Mouse (Mus musculus) liver, embryonic 12.5 days (tissue): Measurements from ENCODE around the gene Gpx2. TPM values are rescaled to one million over a fixed set of nuclear protein-coding genes. Genes with fewer than 3 reads are reported as not detected.
A peak's percentile ranks its signal among the peaks of the same experiment; 100 is the strongest.

Source experiments
- ATAC-seq: fragments of 200-750 bp; cut with Nextera tagmentation; 2 replicates; pipeline ENCODE4 v1.8.0; 2017; ENCODE audit warnings: moderate number of reproducible peaks, mild to moderate bottlenecking, moderate library complexity
- H3K27ac ChIP-seq: fragments of 300-500 bp; sonication (generic); 2 replicates; pipeline ENCODE4 v1.5.1; 2016; ENCODE audit warnings: mild to moderate bottlenecking
- H3K27me3 ChIP-seq: fragments of 300-500 bp; sonication (generic); replicated peaks from 2 replicates; pipeline ENCODE4 v1.6.1; 2016; ENCODE audit warnings: mild to moderate bottlenecking, moderate library complexity
- H3K36me3 ChIP-seq: fragments of 300-500 bp; sonication (generic); 2 replicates; pipeline ENCODE4 v1.6.1; 2016; ENCODE audit warnings: mild to moderate bottlenecking, moderate library complexity
- H3K4me1 ChIP-seq: fragments of 300-500 bp; sonication (generic); 2 replicates; pipeline ENCODE4 v1.6.1; 2016
- H3K4me2 ChIP-seq: fragments of 300-500 bp; sonication (generic); 2 replicates; pipeline ENCODE4 v1.6.1; 2016; ENCODE audit warnings: mild to moderate bottlenecking, moderate library complexity
- H3K4me3 ChIP-seq: fragments of 300-500 bp; sonication (generic); 2 replicates; pipeline ENCODE4 v1.5.1; 2016; ENCODE audit warnings: mild to moderate bottlenecking, moderate library complexity
- H3K9ac ChIP-seq: fragments of 300-500 bp; sonication (generic); 2 replicates; pipeline ENCODE4 v1.6.1; 2016; ENCODE audit warnings: mild to moderate bottlenecking, moderate library complexity
- H3K9me3 ChIP-seq: fragments of 300-500 bp; sonication (generic); replicated peaks from 2 replicates; pipeline ENCODE4 v1.6.1; 2016; ENCODE audit warnings: mild to moderate bottlenecking, moderate library complexity
- WGBS: fragments of 180-500 bp; shearing (Covaris S2); methylation state at CpG from one replicate; pipeline ENCODE4 v1.1.7; 2016; ENCODE audit not compliant: insufficient replicate concordance; 5-methylcytosine and 5-hydroxymethylcytosine counted together
- polyA plus RNA-seq: library from polyadenylated mRNA; unstranded; fragments of >200 nt; fragmentation: Nextera tagmentation; extraction: Ambion mirVana; gene quantifications from 2 replicates; pipeline ENCODE4 v1.2.1, GENCODE M21; 2016

The Gpx2 gene
- polyA plus RNA-seq, 1 experiment from 2014 or later, result not detected

DNA sequence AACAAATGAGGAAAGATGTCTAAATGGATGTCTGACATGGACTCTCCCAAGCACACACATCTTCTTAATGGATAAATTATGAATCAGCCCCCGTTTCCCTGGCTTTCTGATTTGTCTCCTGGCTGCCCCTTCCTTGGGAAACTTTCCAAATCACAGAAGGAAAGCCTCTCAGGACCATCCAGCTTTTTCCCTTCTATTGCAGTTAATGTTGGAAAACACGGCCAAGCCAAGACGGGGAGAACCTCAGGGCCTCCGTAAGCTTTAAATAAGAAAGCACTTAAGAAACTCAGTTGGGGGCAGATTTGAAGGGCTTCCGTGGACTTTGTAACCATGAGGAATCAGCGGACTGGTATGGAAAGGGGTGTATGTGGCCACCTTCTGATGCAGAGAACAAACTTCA, 24.5 kb upstream of the Gpx2 start:
- Histone ChIP-seq H3K36me3 (no peaks in the 10 kb centered on the region), H3K9ac (no peak overlapping the region), H3K27me3 (peaks cover 94% of the 10 kb centered on the region), H3K9me3 (no peaks in the 10 kb centered on the region), H3K4me2 (no peak overlapping the region), H3K4me3 (no peak overlapping the region), H3K4me1 (peaks cover 12% of the 10 kb centered on the region; the same call in 1 of the 2 replicates), H3K27ac (no peak overlapping the region)
- WGBS, result 60% methylated on average over 6 of the region's 6 CpGs
- ATAC-seq, result no peak

DNA sequence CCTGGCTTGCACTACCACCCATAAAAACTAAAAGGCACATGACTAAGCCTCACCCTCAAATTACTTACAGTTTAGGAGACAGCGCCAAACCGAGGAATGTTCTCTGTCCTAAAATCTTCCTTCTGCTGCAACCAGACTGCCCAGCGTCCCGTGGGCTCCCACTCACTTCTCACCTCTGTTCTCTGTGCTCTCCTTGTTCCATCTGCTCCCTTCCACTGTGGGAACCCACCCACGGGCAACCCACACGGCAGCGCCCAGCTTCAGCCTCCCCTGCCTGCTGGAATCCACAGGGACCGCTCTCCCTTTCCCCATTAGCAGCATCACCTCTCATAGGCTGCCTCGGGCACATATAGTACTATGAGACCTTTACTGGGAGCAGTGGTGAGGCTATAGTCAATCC, 23.6 kb upstream of the Gpx2 start:
- Histone ChIP-seq H3K9me3 (no peaks in the 10 kb centered on the region), H3K4me2 (no peak overlapping the region), H3K27me3 (peaks cover 90% of the 10 kb centered on the region), H3K4me3 (no peak overlapping the region), H3K27ac (no peak overlapping the region), H3K4me1 (peaks cover 12% of the 10 kb centered on the region; the same call in 1 of the 2 replicates), H3K36me3 (no peaks in the 10 kb centered on the region), H3K9ac (no peak overlapping the region)
- 64% methylated on average over 9 of the region's 9 CpGs for WGBS
- ATAC-seq, result no peak

DNA sequence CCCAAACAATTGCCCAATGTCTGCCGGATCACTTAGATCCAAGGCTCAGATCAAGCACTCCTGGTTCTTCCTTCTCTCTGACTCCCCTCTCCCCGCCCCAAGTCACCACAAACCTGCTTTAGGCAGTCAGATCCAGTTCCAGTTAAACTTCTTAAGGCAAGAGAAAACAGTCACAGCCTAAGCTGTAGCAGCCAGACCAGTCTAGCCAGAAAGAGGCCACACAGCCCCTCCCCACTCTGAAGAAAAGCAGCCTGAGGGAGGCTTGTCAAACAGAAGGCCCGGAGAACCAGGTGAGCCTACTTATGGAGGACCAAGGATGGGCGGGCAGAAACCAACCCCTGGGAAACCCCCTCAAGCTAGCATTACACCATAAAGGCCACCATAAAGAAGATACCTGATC, 22.8 kb upstream of the Gpx2 start:
- Histone ChIP-seq H3K9ac (no peak overlapping the region), H3K27ac (no peak overlapping the region), H3K4me3 (no peak overlapping the region), H3K36me3 (no peaks in the 10 kb centered on the region), H3K9me3 (no peaks in the 10 kb centered on the region), H3K27me3 (peaks cover 82% of the 10 kb centered on the region), H3K4me2 (no peak overlapping the region), H3K4me1 (peaks cover 12% of the 10 kb centered on the region; the same call in 1 of the 2 replicates)
- no peak for ATAC-seq
- WGBS, result 49% methylated on average over 4 of the region's 4 CpGs

DNA sequence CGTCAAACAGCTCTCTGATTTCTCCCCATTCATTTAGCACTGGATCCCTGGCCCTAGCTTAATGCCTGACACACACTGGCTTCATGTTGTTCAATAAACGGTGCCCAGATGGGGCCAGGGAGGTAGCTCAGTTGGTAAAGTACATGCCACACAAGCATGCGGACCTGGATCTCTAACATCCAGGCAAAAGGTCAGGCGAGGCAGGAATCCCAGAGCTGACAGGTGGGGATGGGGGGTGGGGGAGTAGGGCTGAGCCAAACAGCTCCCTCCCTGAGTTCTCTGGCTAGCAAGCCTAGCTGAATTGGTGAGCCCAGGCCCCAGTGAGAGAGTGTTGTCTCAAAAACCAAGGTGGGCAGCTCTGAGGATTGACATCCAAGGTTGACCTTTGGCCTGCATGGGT, 21.8 kb upstream of the Gpx2 start:
- H3K4me2 ChIP-seq, result no peak overlapping the region
- H3K4me3 ChIP-seq, result no peak overlapping the region
- no peak for ATAC-seq
- H3K36me3 ChIP-seq, result no peaks in the 10 kb centered on the region
- H3K9me3 ChIP-seq, result no peaks in the 10 kb centered on the region
- H3K27ac ChIP-seq, result no peak overlapping the region
- H3K27me3 ChIP-seq, result peaks cover 72% of the 10 kb centered on the region
- peaks cover 6% of the 10 kb centered on the region; the same call in 1 of the 2 replicates for H3K4me1 ChIP-seq
- no peak overlapping the region for H3K9ac ChIP-seq
- WGBS, result 49% methylated on average over 4 of the region's 4 CpGs

DNA sequence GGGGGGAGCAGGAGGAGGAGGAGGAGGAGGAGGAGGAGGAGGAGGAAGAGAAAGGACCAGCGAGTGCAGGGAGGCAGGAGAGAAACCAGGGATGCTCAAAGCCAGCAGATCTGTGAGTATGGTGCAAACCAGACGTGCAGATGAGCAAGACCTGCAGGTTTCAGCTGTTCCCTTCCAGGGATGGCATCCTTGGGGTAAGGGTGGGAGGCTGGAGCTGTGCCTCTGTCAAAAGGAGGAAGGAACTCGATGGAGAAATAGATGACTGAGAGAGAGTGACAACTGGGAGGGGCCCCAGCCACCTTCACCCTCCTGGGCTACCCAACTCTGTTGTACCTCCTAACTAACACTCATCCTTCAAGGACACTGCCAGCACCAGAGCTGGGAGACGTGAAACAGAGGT, 21.4 kb upstream of the Gpx2 start:
- no peak for ATAC-seq
- Histone ChIP-seq H3K4me3 (no peak overlapping the region), H3K4me1 (peaks cover under 1% of the 10 kb centered on the region; the same call in 1 of the 2 replicates), H3K4me2 (no peak overlapping the region), H3K9ac (no peak overlapping the region), H3K36me3 (no peaks in the 10 kb centered on the region), H3K9me3 (no peaks in the 10 kb centered on the region), H3K27ac (no peak overlapping the region), H3K27me3 (peaks cover 68% of the 10 kb centered on the region)
- WGBS, result 27% methylated on average over 4 of the region's 4 CpGs

DNA sequence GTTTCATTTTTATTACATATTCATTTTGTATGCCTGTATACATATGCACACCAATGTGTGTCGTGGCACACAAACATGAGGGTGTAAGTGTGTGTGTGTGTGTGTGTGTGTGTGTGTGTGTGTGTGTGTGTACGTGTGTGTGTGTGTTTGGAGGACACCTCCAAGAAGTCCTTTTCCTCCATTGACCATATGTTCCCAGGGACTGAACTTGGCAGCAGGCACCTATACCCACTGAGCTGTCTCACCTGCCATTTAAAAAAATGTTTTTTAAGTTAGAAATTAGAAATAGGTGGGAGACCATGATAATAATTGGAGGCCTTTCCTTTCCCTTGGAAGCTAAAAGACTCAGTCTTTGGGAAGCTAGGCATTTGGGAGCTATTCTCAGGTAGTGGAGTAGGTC, 18.8 kb upstream of the Gpx2 start:
- no peak overlapping the region for H3K4me3 ChIP-seq
- peaks cover 42% of the 10 kb centered on the region for H3K27me3 ChIP-seq
- no peak overlapping the region for H3K27ac ChIP-seq
- no peak for ATAC-seq
- H3K4me2 ChIP-seq, result no peak overlapping the region
- 47% methylated on average over 2 of the region's 2 CpGs for WGBS
- H3K36me3 ChIP-seq, result no peaks in the 10 kb centered on the region
- no peaks in the 10 kb centered on the region for H3K4me1 ChIP-seq
- H3K9ac ChIP-seq, result no peak overlapping the region
- H3K9me3 ChIP-seq, result no peaks in the 10 kb centered on the region

DNA sequence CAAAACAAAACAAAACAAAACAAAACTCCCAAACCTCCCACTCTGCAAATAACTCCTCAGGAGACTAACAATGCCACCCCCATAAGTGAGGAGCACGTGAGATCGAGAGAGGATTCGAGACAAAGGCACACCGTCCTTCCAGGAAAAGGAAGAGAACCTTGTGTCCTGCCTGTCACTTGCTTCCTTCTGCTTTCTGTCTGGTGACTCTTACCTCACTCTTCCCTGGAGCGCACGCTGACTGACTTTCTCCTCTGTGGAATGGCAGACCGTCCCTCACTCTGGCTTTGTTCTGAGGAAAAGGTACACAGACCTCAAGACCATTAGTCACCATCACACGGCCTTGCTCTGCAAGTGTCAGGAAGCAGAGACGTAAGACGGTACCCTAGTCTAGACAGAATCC, 18.2 kb upstream of the Gpx2 start:
- WGBS, result 27% methylated on average over 10 of the region's 10 CpGs
- H3K4me1 ChIP-seq, result no peaks in the 10 kb centered on the region
- no peak overlapping the region for H3K4me2 ChIP-seq
- peaks cover 36% of the 10 kb centered on the region for H3K27me3 ChIP-seq
- H3K9ac ChIP-seq, result no peak overlapping the region
- no peak for ATAC-seq
- H3K27ac ChIP-seq, result no peak overlapping the region
- H3K9me3 ChIP-seq, result no peaks in the 10 kb centered on the region
- H3K36me3 ChIP-seq, result no peaks in the 10 kb centered on the region
- no peak overlapping the region for H3K4me3 ChIP-seq

DNA sequence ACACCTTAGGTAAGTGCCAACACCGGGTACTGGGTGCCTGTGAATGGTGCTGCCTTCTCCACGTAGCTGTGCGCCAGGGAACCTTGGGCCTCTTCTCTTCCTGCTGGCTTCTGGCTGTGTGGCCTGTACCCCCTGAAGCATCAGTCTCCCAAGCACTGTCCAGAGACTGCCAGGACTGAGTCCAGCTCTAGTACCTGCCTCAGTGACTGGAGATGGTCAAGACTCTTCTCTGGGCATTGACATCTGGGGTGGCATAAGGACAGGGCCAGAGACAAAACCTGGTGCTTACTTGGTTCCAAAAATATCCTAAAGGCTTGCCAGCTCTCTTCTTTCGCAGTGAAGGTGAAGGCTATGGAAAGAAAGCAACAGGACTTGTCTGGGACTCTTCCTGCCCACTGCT, 15.7 kb upstream of the Gpx2 start:
- WGBS, result 79% methylated on average over 4 of the region's 4 CpGs
- Histone ChIP-seq H3K4me3 (no peak overlapping the region), H3K27me3 (peaks cover 17% of the 10 kb centered on the region; the same call in 1 of the 2 replicates), H3K4me1 (no peaks in the 10 kb centered on the region), H3K27ac (no peak overlapping the region), H3K36me3 (no peaks in the 10 kb centered on the region), H3K4me2 (no peak overlapping the region), H3K9ac (no peak overlapping the region), H3K9me3 (no peaks in the 10 kb centered on the region)
- ATAC-seq, result no peak

DNA sequence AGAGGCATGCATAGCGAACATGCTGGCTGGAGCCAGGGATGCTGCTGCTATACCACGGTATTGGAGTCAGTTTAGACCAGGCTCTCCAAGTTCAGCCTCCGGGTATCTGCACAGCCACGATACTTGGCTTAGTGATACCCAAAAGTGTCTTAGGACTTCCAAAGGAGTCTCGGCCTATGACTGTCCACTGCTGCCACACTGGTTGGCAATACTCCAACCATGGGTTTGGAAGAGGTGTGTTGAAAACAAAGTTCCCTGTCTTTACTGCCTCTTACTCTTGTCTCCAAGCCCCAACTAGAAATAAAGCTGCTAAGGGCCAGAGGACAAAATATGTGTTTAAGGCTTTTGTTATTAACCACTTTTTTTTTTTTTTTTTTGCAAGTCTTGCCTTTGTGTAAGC, 15.1 kb upstream of the Gpx2 start:
- Histone ChIP-seq H3K9me3 (no peaks in the 10 kb centered on the region), H3K27ac (no peak overlapping the region), H3K4me2 (no peak overlapping the region), H3K27me3 (peaks cover 20% of the 10 kb centered on the region), H3K4me3 (no peak overlapping the region), H3K4me1 (no peaks in the 10 kb centered on the region), H3K36me3 (no peaks in the 10 kb centered on the region), H3K9ac (no peak overlapping the region)
- WGBS, result 80% methylated on average over 5 of the region's 5 CpGs
- no peak for ATAC-seq

DNA sequence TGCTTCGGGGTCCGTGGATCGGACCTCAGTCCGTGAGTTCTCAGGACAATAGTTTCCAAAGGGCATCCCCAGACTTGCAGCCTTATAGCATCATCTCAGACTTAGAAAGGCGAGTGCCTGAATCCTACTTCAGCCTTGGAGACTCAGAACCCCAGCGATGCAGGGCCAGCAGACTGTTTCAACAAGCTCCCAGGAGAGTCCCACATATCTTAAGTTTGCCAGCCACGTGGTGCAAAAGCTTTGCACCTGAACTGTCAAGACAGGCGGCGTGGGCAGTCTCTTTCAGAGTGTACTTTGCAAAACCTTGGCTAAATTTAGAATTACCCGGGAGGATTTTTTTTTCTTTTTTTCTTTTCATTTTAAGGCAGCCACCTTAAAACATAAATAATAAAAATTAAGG, 12.4 kb upstream of the Gpx2 start:
- 66% methylated on average over 10 of the region's 10 CpGs for WGBS
- no peak for ATAC-seq
- Histone ChIP-seq H3K9ac (no peak overlapping the region), H3K36me3 (no peaks in the 10 kb centered on the region), H3K27me3 (peaks cover 31% of the 10 kb centered on the region), H3K9me3 (no peaks in the 10 kb centered on the region), H3K4me2 (no peak overlapping the region), H3K4me3 (no peak overlapping the region), H3K27ac (no peak overlapping the region), H3K4me1 (no peaks in the 10 kb centered on the region)

DNA sequence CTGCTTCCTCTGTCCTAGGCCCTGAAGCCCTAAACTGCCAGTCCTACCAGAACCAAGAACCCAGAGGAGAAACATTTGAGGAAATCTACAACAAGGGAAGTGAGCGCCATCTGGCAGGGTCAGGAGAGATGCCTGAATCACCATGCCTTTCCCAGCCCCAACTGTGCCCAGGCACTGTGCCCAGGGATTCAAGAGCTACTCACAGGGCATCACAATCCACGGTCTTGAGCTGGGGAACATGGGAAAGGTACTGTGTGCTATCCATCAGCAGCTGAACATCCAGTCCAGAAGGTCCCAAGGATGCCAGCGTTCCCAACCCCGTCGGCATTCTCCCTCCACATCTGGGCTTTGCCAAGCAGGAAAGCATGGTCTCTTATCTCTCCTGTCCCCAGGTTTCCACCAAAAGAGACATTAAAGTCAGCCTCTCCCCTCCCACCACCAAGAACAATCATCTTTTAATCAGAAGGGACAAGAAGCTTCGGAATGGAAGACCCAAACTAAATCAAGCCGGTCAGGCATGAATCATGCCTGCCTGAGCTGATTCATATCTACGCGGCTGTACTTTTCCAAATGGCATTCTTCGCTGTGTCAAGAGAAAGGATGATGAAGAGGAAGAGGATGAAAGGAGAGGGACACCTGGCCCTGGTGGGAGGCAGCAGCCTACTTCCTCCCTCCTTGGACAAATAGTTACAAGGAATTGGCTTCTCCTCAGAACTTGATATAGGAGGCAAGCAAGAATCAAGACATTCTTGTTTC, 9.9 kb upstream of the Gpx2 start:
- Histone ChIP-seq H3K4me3 (no peak overlapping the region), H3K9ac (no peak overlapping the region), H3K4me1 (no peaks in the 10 kb centered on the region), H3K9me3 (no peaks in the 10 kb centered on the region), H3K36me3 (no peaks in the 10 kb centered on the region), H3K4me2 (no peak overlapping the region), H3K27me3 (peaks cover 45% of the 10 kb centered on the region), H3K27ac (no peak overlapping the region)
- no peak for ATAC-seq
- 72% methylated on average over 10 of the region's 10 CpGs for WGBS

DNA sequence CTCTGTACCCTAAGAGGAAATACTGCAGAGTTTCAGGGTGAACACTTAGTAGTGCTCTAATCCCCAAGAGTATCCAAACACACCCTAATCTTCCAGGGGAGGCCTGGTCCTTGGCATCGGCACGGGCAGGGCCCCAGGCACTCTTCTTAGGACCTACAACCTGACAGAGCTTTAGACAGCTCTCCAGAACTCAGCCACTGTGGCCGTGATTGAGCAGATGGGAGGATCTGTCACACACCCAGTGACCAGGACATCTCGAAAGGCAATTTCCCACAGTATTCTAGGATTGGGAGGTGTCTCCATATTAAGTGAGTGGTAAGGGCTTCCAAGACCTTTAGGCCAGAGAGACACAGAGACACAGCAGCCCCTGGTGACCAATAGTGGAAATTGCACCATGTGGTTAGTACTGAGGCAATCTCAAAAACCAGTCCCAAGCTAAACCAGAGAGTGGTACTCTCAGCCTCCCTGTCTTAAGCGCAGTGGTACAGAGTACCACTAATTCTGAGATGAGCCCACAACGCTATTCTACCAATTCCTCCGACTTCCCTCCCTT, 8.4 kb upstream of the Gpx2 start:
- H3K9me3 ChIP-seq, result no peaks in the 10 kb centered on the region
- no peaks in the 10 kb centered on the region for H3K36me3 ChIP-seq
- no peak overlapping the region for H3K27ac ChIP-seq
- H3K4me2 ChIP-seq, result no peak overlapping the region
- H3K27me3 ChIP-seq, result peaks cover 53% of the 10 kb centered on the region
- ATAC-seq, result peak; percentile 18; the same call in 1 of the 2 replicates
- 45% methylated on average over 7 of the region's 7 CpGs for WGBS
- no peak overlapping the region for H3K4me3 ChIP-seq
- H3K9ac ChIP-seq, result no peak overlapping the region
- H3K4me1 ChIP-seq, result no peaks in the 10 kb centered on the region
